Comparison of ENCODE assay signal across 8 mouse cellular contexts in the genomic region with DNA sequence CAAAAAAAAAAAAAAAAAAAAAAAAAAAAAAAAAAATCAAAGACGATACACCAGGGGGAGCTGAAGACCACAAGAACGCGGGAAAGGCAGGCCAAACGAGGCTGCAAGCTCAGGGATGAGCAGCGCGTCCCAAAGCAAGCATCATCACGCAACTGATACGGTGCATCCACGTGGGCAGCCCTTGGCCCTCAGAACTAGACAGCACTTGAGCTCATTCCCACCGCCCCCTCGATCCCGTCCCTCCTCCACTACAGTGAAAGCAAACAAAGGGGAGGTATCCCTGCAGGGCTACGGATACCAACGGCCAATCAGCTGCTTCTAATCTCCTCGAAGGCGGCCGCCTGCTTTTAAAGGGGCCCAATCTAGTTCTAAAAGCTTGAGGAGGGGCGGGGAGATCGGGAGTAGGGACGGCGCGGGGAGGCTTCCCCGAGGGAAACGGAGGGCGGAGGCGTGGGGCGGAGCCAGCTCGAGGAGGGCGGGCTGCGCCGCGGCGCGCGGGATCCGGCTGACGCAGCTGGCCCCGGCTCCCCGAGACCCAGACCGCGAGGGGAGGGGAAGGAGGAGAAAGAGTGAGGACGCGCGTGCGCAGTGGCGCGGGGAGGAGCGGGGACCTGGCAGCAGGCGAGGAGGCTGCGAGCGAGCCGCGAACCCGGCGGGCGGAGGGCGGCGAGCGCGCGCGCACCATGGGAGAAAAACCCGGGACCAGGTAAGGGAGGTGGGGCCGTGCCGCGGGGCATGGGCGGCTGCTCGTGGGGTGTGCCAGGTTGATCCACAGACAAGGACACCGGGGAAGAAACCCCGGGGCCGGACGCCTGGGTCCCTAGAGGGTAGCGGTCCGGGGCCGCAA. TPM values are rescaled to one million over a fixed set of nuclear protein-coding genes. Genes with fewer than 3 reads are reported as not detected.
DNase-seq lines count a peak whose midpoint lies in the region; ATAC-seq lines count a peak whose summit lies in the region.

A gene (plus strand): TSS at position 588 of the 847 bp plus-strand sequence.

- WGBS in hindbrain, embryonic 14.5 days, result 1% methylated on average over 75 of the region's 75 CpGs

- peak; percentile 99 for DNase-seq in R1 (ENCODE audit: low read depth, low spot score)
- peak; percentile 99 for DNase-seq in cerebellum, postnatal 25 days
- peak; percentile 94 to 95 for DNase-seq in frontal cortex, postnatal 25 days (ENCODE audit: low spot score in 2 of 2)
- DNase-seq in hindbrain, embryonic 14.5 days (ENCODE audit: low spot score), result peak; percentile 98
- DNase-seq in layer of hippocampus, postnatal 36 days, result peak; percentile 99 to 100
- DNase-seq in lung, postnatal 36 days, result peak; percentile 98
- DNase-seq in retina, postnatal 1 day, result peak; percentile 99
- peak; percentile 95 to 99 for DNase-seq in urinary bladder, adult 18-20 months (ENCODE audit: low spot score in 2 of 2)

- H3K9ac ChIP-seq in hindbrain, embryonic 14.5 days, result peak within 1 kb of the TSS; percentile 88

- H3K4me2 ChIP-seq in hindbrain, embryonic 14.5 days (replicated peaks), result peak within 1 kb of the TSS; percentile 71

- no peaks in the 10 kb centered on the region for H3K9me3 ChIP-seq in hindbrain, embryonic 14.5 days (ENCODE audit: control insufficient read depth, low read length)

- H3K4me3 ChIP-seq in hindbrain, embryonic 14.5 days (replicated peaks; ENCODE audit: low read length), result peak within 1 kb of the TSS; percentile 77

- ATAC-seq in hindbrain, embryonic 14.5 days (ENCODE audit: low FRiP score), result peak; percentile 96

- peak within 1 kb of the TSS; percentile 91 for H3K27ac ChIP-seq in hindbrain, embryonic 14.5 days

- peaks cover 19% of the 10 kb centered on the region for H3K36me3 ChIP-seq in hindbrain, embryonic 14.5 days (replicated peaks; ENCODE audit: control insufficient read depth, insufficient read depth)

- no peaks in the 10 kb centered on the region for H3K27me3 ChIP-seq in hindbrain, embryonic 14.5 days (ENCODE audit: control insufficient read depth, insufficient read depth, low read length)

- peaks cover 13% of the 10 kb centered on the region for H3K4me1 ChIP-seq in hindbrain, embryonic 14.5 days (replicated peaks; ENCODE audit: control insufficient read depth, insufficient read depth, low read length)

RNA-seq across cellular contexts. Expression of the gene that starts here (rescaled TPM):
- 55.9 and 61.2 TPM in 2 replicates for polyA plus RNA-seq in hindbrain, embryonic 14.5 days (2014; fragmentation: Nextera tagmentation; extraction: Ambion mirVana)
- total RNA-seq in layer of hippocampus, postnatal 36 days (2021), result 100 to 1,000 TPM; 103 to 112 TPM

Comparison
In these comparisons a context has a peak if more than half of its experiments do, and no peak if none do; other contexts are left out.
1. Peak in every context shown above with its lines: DNase-seq, ATAC-seq, H3K4me3 ChIP-seq and H3K27ac ChIP-seq.